Mouse (Mus musculus) lung, postnatal 0 days (tissue): ENCODE results near the gene Ppp1r13l.

ENCODE experiments used
- CTCF ChIP-seq: IDR thresholded peaks from 2 replicates; pipeline ENCODE4 v1.5.1; 2016; ENCODE audit warnings: antibody characterized with exemption, mild to moderate bottlenecking
- EP300 ChIP-seq: IDR thresholded peaks from 2 replicates; pipeline ENCODE4 v1.6.1; 2016; ENCODE audit warnings: antibody characterized with exemption, mild to moderate bottlenecking, control low read depth

DNA sequence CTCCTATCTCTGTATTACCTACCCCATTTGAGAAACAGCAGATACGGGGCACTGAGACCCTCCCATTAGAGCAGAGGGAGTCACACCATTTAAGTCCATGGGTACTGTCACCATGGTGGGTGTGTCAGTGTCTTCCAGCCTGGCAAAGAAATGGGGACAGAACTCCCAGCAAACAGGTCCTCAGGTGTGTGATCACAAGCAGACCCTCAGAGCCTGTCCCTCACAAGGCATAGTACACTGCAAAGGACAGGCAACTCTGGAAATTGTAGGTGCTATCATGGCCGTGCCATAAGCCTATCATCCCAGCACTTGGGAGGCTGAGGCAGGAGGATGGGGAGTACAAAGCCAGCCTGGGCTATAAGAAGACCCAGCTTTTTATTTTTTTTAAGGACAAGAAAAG lies 41.3 kb upstream of the Ppp1r13l start:
- TF ChIP-seq CTCF (no peak), EP300 (no peak)
